Mouse (Mus musculus): ENCODE results near the gene Cep350.
"Not testable (repeated sequence)": the region's sequence is repeated elsewhere in the genome, so short reads cannot be mapped to it uniquely, and the experiment has no call there.

Cep350 gene

DNA sequence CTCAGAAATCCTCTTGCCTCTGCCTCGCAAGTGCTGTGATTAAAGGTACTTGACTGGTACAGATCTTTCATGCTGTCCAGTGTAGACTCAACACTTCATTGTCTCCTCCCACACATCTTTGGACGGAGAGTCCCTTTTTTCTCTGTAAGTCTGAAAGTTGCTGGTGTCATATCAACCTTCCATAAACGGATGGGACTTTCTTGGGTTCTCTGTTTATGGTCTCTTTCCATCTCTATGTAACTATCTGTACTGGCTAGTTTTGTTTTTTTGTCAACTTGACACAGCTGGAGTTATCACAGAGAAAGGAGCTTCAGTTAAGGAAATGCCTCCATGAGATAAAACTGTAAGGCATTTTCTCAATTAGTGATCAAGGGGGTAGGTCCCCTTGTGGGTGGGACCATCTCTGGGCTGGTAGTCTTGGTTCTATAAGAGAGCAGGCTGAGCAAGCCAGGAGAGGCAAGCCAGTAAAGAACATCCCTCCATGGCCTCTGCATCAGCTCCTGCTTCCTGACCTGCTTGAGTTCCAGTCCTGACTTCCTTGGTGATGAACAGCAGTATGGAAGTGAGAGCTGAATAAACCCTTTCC, 90.3 kb downstream of the Cep350 start:
- not testable (repeated sequence) for DNase-seq (ENCODE audit: low spot score)

DNA sequence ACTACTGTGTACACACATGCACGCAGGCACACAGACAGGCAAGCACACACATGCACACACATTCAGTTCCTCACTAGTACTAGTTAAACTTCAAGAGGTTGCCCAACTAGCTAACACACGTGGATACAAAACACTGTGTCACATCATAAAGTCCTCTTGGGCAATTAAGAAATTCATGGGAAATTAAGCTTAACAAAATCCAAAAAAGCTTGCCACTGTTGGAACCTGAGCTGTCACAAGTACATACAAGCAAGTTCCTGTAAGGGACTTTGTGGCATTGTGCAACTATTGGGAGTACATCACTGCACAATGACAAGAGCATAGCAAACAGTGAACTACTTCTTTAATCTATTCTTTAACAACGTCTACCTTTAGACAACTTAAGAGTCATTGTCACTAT, 93.5 kb downstream of the Cep350 start:
- no peak for DNase-seq (ENCODE audit: low spot score)

DNA sequence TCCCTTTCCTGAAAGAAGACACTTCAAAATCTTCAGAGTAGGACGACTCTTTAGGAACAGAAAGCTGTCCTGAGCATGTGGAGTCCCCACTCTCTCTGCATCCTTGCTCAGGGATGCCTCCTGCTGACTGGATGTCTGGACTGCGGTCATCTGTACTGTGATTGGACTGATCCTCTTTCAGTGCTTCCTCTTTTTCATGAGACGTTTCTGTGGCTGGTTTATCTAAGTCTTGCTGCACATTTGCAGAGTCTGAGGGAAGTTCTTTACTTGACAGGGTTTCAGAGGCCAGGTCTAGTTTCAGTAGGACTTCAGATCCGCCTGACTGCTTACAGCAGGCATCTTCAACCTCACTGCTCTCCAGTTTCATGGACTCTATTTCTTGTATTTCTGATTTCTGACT, 110.1 kb downstream of the Cep350 start:
- DNase-seq (ENCODE audit: low spot score), result no peak

DNA sequence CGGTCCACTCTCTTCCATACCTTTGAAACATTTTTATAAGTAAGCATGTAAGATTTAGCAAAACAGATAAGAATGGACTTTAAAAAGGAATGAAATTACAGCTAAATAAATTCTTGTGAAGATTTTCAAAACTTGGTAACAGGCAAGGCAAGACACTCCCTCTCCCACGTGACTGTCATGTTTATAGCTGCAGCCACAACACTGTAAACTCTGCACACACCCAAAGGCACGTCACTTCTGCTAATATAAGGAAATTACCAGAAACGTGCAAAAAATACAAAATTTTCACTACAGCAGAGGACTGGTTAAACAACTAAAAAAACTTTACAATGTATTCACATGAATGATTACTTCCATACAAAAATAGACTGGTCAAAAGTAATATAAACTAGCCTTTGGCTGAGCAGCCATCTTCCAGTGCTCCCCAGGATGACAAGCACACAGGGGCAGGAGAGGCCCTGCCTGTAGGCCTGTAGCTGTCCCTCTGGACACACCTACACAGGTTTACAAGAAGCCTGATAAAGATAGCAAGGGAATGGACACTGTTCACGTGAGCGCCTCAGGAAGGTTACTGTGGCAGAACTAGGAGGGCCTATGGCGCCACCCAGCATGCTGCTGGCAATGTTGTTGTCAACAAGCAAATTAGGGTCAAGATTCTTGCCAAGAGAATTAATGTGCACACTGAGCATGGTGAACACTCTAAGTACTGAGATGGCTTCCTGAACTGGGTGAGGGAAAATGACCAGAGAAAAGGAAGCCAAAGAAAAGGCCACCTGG, 117.9 kb downstream of the Cep350 start:
- DNase-seq (ENCODE audit: low spot score), result no peak

DNA sequence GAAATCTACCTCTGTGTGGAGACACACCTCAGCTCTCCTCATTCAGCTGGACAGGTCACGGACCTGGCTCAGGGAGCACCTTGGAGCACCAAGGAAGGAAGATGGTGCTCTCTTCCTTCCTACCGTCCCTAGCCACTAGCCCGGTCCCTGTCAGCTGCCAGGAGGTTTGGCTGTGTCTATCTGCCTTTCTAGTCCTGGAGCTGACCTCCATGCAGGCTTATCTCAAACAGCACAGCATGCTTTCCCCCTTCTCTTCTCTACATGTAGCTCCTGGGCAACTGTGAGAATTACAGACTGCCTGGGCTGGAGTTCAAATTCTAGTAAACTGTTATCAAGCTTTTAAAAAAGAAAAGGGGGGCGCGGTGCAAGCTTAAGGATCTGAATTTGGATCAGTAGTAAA, 120.0 kb downstream of the Cep350 start:
- no peak for DNase-seq (ENCODE audit: low spot score)

DNA sequence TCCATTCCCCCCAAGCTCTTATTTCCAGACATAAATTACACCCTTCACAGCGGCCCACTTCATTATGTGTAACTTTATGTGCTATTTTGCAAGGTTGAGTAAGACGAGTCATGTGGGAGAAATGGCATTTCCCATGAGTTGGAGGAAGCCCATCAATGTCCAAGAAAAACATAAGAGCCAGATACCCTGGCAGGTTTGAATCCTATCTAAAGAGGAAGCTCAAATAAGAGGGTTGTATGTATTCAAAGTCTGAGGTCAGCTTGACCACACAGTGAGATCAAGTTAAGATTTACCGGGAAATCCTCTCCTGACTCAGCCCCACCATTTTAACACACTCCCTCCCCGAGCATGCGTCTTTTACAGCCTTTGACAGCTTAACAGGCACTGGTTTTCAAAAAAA, 128.8 kb downstream of the Cep350 start:
- DNase-seq (ENCODE audit: low spot score), result no peak

DNA sequence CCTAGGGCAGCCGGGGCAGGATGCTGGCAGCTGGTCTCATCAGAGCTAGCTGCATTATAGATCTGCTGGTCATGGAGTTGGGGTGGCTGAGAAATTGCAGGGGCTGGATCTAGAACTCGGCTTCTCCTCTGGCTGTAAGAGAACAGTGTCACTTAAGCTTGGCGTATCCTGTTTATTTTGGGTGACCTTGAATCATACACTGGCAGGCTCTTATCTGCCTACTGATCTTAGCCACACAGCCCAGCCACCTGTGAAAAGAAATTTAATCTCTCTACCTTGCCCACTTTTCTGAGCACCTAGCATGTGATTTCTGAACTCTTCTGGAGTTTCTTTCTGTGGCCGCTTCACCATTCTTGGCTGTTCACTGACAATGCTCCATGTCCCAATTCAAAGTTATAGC, 129.5 kb downstream of the Cep350 start:
- DNase-seq (ENCODE audit: low spot score), result no peak

DNA sequence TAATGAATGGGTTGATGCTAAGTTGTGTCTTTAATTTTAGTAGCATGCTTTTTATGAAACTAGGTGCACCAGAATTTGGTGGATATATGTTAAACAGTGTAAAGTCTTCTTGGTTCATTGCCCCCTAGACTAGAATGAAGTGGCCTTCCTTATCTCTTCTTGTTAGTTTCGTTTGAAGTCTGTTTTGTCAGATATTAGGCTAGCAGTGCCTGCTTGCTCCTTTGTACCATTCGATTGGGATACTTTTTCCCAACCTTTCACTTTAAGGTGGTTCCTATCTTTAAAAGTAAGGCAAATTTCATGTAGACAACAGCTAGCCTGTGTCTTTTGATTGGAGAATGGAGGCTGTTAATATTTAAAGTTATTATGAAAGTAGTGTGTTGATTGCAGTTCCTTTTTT, 137.4 kb downstream of the Cep350 start:
- no peak for DNase-seq (ENCODE audit: low spot score)

DNA sequence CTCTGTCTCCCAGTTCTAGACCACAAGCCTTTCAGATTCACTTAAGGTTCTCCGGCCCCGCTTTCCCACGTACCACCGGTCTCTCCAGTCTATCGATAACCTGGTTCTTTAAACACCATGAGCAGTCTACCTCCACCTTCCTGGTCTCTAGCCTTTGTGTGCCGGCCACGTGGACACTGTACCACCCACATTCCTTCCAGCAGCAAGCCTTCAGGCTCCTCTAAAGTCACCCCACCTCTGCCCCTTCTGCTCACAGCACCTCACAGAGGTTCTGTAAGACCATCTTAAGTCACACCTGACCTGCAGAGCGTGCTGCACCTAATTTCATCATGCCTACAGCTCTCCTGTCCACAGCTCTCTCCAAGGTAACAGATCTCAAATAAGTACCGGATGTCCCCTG, 139.4 kb downstream of the Cep350 start:
- DNase-seq (ENCODE audit: low spot score), result no peak

DNA sequence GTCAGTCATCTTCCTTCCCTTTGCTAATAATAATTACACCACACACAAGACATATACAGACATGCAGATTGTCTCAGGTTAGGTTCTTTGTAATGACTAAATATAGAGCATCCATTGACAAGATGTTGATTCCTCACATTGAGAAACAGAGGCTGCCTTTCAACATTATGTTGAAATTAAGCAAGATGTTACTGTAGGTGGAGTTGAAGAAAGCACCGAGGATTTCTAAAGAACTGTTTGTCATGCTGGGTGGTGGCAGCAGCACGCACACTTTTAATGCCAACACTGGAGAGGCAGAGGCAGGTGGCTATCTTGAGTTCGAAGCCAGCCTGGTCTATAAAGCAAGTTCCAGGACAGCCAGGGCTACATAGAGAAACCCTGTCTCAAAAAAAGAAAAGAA, 141.1 kb downstream of the Cep350 start:
- DNase-seq (ENCODE audit: low spot score), result no peak

DNA sequence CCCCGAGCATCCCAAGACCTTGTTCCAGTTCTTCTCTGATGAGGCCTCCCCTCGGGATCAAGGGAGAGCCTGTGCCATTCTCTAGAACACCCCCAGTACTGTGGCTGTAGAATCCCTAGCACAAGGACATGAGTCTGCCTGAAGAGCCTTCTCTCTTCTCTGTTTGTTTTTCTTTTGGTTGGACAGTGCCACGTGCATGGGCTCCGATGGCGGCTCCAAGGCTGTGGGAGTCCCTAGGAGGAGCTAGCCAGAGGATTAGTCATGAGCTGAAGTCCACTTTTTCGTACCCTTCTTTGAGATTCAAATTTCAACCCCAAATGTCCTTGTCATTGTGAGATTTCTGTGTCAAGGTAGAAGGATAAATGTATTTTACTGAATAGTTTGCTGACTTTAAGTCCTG, 142.2 kb downstream of the Cep350 start:
- no peak for DNase-seq (ENCODE audit: low spot score)

DNA sequence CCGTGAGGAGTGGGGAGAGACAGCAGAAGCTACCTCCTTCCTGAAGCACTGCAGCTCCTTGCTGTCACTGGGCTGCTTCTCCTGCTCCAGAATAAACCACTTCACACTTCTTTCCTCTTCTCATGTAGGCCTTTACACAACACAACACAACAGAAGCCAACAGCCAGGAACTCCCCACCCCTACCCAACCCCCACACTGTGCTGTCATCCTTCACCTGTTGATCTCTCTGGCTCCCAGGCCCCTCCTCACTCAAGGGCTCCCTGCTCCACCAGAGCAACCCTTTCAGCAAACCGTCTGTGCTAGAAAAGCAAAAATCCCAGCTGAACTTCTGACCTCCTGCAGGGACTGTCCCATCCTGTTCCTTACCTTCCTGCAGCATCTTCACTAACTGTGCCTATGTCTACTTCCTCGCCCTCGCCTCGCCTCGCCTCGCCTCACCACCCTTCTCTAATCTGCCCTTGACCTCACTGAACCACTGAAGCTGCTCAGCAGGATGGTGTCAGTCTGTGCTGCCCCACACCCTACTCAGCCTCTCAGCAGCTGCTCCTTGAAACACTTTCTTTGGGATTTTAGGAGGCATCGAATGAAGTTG, 145.3 kb downstream of the Cep350 start:
- DNase-seq (ENCODE audit: low spot score), result no peak

DNA sequence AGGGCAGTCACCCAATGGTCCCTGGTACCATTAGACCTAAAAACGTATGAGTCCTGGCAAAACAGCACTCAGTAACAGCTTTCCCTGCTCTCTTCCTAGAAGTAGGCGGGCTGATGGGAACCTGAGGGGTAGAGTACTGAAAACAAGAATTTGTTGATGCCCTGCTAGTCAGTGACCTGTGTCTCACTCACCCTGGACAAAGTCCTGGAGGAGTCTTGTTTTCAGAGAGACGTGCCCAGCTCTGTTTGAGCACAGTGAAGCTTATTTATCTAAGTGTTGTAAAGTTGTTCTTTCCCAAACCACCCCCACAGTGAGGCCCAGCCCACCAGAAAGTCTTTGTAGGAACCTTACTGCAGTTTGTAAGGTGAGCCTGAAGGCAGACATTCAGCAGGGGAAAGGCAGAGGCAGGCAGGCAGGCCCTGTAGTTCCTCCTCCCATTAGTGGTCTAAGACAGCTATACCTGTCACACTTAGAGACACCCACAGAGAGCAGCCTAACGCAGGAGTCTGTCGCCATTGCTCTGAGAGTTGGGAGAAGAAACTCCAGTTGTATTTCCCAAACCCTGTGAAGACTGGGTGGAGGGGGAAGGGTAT, 146.2 kb downstream of the Cep350 start:
- no peak for DNase-seq (ENCODE audit: low spot score)

DNA sequence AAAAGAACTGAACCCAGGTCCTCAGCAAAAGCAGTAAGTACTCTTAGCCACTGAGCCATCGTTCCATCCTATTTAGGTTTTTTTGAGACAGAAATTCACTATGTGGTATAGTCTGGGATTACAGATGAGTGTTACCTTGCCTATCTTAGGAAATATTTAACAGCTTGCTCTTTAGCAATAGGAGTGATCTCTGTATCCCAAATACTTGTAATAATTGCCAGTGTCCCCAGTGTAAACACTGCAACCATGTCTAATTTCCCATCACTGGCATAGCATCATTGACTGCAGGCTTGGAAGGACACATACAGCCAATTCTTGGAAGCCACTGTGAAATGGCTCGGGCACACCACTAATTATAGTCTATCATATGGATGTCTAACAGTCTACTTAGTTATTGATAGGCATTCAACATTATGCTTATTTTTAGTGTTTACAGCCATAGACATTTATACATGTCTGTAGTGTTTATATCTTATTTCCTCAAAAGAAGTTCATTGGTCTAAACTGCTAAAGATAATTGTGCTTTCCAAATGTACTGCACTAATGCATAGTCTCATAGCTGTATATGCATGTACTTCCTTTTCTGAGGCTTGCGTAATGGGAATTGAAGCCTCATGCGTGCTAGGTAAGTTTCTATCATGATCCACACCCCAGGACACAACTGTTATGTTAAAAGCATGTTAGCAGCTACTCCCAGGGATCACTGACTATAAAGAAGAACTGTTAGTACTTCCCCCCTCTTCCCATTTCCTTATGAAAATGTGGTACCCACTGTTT, 146.9 kb downstream of the Cep350 start:
- DNase-seq (ENCODE audit: low spot score), result no peak

DNA sequence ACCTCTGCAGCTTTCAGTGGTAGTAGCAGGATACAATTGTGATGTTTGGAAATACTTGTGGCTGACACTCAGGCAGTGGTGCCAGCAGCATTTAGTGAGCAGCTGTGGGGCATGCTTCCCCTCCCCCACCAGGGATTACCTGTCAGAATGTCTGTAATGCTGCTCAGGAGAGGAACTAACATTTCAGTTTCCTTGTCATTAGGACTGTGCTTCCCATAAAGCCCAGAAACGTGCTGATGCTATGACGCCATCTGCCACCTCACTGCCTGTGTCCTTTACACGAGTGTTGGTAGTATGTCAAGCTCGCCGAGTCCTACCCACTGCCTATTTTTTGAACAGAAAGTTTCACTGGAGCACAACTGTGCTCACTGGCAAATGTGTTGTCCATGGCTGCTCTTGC, 152.4 kb downstream of the Cep350 start:
- DNase-seq (ENCODE audit: low spot score), result no peak

DNA sequence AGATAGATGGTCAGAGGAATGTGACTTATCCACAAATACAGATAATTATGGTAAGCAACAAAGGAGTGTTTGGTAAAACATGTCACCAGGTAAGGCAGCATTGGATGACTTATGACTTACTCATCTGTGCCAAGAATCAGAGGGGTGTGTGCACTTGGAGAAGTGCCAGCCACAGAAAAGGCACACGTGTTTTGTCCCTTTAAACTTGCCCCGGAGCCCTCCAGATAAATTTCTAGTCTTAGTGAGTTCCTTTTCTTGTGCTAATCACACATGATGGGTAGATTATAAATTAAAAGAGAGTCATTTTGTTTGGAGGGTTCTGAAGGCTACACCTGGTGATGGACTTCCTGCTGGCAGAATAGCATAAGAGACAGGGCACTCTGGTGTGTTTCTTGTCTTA, 156.9 kb downstream of the Cep350 start:
- no peak for DNase-seq (ENCODE audit: low spot score)

DNA sequence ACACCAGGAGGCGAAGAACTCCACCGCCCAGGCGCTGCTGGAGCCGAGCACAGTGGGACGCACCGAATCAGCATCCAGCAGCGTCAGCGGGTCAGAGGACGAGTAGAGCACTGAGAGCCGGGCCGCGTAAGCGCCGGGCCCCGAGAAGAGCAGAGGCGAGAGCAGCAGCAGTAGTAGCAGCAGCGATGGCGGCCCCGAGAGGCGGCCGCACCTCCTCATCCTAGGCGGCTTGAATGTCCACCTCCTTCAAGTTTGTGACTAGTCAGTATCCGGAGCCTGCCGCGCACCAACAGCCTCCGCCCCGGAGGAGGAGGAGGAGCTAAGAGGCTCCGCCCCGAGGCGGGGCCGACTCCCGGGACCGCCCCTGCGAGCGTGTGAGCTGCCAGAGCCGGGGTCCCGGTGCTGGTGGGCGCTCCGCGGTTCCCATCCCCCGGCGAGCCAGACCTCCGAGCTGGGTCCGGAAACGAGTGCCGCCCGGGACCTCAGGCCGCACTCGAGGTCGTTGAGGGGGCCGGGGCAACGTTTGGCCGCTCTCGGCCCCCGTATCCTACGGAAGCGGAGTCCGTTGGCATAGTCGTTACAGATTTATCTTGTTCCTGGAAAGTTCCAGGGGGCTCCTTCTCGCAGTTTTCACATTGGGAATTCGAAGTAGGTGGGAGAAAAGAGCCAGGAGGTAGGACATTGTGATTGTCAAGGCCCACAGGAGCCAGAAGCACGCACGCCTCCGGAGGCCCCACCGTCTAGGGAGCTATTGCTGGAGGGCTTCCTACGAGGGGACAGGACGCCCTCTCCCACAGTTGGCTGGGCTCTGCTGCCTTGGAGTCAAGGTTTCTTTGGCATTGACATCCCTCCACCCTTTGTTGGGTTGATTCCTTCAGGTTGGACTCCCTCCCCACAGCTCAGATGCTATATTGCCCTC, 160.2 kb downstream of the Cep350 start, which contains the start of gene Qsox1:
Gene Qsox1 (minus strand): TSS at position 309 of the 919 bp plus-strand sequence.
- peak; percentile 58 for DNase-seq (ENCODE audit: low spot score)

DNA sequence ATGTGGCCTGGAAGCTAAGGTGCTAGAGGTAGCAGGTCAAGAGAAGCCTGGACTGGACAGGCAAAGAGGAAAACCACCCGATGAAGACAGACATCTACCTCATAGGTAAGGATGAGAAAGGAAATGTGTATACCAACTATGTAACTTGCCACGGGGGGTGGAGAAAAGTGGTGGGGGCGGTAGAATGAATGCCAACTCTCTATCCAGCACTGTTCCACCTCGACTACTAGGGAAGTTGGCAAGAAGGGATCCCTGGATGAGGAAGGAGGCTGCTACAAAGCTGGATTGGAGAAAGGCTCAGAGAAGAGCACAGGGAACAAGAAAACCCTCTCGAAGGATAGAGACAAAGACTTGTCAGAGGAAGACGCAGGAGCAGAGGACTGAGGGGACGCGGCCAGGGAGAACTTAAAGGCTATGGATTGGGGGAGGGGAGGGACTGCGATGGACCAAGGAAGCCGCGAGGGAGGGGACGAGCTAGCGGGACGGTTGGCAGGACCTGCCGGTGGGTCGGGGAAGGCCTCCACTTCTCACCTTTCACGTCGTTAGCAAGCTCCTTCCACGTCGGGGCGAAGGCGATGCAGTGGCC, 161.0 kb downstream of the Cep350 start:
- DNase-seq (ENCODE audit: low spot score), result no peak

DNA sequence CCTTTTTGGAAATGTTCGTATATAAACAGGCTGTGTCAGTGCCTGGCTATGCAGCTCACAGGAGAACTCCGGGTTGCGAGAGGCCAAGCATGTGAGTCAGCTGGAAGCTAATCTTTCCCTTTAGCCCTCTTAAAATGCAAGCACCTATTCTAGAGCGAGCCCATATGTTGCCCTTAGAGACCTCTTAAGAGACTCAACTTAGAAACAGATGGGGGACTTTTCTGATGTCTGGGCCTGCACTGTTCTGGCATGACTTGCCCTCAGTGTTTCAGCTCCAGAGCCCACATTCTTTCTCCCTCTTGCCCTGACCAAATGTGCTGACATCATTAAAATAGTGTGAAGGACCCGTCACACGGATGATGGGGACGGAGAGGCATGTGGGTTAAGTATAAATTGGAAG, 162.4 kb downstream of the Cep350 start:
- no peak for DNase-seq (ENCODE audit: low spot score)

DNA sequence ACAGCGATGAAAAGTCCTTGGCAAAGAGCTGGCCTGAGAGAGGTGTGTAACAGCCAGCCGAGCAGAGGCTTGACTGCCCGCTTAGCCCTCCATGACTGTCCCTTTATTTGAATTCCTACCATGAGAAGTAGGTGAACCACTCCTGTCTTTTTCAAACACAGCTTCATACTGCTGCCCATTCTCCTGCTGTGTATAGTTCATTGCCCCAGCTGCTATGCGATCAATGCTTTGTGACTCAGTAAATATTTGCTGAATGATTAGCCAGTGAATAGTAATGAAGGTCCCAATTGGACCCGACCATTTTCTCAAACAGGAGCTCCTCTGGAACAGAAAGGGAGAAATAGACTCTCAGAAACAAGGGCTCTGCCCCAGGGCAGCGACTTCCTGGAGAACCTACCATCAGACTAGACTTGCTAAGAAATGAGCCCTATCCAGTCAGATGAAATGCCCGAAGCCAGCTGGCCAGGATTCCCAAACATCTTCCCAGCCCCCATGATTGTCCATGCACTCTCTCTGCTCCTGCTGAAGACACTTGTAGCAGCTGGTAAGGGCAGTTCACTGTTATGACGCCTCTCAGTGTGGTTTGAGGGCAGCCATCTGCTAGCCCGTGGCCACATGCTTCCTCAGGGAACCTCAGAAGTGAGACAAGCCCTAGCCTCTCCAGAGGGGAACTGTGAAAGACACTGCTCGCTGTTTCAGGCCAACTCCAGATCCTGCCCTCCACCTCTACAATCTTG, 163.2 kb downstream of the Cep350 start:
- no peak for DNase-seq (ENCODE audit: low spot score)
